Mouse (Mus musculus) right cerebral cortex, adult 2 months (tissue): ENCODE measurements at regions not wholly inside any gene's neighbourhood (a gene's known extent, or its start where the extent isn't known, plus 50 kb on each side); places are given as distances from the start of the nearest gene placed in this dataset.

Experiments
- DNase-seq, 2 experiments: peaks; one replicate each; pipeline ENCODE4 v3.0.0; 2021 to 2022; ENCODE audit warnings: low spot score in 2 of 2

DNA sequence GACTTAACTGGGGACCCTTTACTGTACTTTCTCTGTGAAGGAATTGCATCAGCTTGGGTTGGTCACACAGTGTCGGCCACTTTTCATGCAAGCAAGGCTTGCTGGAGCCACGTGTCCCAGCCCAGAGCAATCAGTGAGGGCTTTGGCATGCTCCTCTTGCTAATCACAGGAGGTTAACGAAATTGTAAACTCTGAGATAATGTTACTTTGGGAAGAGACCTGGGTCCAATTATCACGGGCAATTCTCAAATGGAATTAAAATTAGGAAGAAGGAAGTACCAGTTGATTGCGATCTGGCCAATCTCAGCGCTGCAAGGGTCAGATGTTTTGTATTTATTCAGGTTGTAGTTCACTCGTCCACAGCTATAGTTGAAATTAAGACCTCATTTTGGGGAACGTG is 153.2 kb downstream of the Dusp6 start:
- no peak for DNase-seq

DNA sequence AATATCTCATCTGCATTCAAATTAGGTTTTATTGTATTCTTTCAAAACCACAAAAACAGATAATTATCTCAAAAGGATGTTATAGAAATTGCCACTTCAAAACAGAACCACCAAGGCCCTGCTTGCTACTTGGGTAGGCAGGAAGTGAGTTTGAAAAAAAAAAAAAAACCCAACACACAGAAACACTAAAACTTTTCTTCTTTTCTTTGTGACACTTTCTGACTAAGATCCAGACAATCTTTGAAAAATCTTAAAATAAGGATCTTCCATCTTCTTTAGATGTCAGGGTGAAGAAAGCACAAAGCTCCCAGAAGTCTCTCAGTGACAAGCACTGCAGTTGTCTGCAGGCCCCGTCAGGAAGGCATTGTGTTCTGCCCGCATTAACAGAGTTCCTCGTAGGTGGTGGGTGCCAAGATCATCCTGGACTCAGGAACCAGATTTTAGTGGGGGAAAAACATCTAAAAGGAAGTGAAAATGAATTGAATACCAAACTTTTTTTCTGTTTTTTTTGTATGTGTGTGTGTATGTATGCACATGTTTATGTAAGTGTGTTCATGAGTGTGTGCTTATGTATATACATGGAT is 154.0 kb downstream of the Dusp6 start:
- no peak for DNase-seq

DNA sequence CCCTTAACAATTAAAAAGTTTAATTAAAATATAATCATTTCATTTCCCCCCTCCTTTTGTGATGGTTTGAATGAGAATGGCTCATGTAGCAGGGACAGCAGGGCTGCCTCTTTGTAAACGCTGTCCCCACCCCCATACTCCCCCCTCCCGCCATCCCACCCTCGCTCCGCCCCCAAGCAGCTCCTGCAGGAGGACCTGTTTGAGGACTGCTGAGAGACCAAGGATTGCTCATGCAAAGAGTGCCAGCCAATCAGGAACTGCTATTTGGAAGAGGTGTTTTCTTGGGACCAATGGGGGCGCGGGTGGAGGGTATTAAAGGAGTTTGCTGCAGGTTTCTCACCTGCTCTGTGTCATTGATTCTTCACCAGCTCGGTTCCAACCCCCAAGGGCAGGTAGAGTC is 154.6 kb downstream of the Dusp6 start:
- no peak for DNase-seq

DNA sequence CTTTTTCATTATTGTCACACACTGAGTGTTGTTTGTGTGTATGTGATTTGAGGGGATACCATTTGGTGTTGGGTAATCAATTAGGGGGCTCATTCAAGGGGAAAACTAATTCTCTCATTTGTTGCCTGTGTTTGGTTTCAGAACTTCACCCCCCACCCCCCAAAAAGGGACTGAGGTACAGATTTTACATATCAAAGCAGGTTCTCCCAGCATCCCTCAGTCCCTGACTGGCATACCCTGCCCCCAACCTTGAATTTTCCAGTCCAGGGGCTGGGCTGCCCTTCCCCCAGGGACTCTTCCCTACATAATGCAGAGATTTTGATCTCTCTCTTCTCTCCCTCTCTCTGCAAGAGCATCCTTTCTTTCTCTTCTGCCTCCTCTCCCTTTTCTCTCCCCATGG is 155.5 kb downstream of the Dusp6 start:
- DNase-seq, result no peak

DNA sequence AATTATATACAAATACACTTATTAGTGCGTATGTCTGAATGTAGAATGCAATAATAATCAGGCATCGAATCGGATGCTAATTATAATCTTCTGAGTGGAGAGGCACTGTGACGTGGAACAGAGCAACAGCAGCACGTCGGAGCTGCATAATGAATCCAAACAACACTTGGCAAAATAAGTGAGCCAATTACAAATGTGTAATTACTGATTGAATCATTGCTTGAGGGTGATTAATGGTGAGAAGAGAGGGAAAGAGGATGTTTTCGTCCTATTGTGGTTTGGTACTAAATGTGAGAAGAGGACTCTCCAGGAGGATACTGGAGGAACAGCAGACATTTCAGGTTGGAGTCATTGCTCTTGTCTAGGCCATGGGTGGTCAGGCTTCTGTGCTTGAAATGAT is 156.5 kb downstream of the Dusp6 start:
- no peak for DNase-seq

DNA sequence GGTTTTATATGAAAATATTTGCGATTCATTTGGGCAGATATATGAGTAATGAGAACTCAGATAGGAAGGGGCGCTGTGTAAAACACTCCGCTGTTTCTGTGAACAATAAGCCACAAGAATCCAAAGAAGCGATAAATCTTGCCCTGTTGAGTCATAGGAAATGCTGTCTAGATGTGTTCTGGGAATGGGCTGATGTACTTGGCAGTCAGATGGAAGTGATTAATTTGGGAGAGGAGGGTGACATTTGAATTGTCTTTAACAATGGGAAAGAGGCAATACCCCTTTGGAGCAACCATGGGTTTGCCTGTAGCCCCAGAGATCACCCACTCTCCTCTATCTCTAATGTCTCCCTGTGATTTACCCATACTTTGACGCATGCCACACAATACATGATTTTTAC is 160.4 kb downstream of the Dusp6 start:
- DNase-seq, result no peak

DNA sequence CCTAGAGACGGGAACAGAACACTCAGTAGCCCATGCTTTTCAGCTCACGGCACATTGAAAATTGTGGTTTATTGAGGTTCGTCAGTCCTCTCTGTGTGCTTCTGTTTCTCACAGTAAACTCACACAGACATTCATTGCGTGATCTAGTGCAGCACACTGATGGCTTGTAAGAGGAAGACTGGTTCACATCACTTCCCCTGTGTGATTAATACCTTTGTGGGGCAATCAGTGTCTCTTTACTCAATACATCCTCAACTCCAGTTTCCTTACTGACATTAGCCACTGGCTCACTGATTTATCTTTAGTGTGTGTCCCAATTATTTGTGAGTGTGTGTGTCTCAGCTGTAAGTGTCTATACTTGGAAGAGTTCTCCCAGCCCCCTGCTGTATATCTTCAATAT is 162.2 kb downstream of the Dusp6 start:
- DNase-seq, result no peak

DNA sequence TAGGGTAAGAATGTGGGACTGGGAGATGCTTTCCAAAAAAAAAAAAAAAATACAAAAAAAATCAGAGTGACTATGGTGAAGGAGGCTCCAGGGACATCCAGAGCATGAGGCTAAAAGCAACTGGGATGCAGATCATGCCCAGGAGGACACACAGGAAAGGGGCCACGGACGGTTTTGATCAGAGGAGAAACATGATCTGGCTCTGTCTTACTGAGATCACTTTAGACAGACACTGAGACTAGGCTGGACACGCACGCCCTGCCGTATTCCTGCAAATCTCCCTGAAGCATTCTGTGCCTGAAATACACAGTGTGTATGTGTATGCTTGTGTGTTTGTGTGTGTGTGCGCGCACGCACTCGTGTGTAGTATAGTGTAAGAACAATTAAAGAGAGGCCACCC is 167.1 kb downstream of the Dusp6 start:
- no peak for DNase-seq

DNA sequence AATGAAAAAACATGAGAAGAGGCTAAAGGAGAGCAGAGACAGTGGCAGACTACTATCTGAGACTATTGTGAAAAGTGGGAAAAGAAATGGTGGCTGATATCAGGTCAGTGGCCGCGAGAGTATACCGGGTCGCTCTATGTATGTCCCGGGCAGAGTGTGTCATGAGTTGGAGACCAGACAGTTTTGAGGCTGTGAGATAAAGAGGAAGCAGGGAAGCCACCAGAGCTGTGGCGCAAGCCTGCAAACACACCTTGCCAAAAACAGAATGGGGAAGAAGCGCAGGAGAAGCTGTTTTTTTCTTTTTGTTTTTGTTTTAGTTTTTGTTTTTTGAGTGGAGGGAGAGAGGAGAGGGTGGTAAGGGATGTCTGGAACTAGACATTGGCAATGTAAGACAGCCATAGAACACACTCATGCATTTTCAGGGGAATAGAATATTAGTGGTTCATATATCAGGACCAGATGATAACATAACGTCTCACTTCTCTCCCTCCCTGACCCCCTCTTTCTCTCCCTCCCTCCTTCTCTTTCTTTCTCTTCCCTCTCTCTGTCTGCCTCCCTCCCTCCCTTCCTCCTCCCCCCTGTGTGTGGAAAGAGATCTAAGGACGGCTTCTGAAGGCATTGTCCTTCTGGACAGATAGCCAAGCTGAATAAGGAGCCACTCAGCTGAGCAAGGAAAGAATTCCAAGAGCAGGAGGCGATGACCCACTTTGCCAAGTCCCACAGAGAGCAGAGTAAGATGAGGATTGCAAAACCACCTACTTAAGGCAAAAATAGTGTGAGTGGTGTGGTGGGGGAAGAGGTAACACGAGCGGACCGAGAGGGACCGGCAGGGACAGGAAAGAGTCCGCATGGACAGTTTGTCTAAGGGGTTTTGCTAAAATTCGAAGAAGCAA is 167.9 kb downstream of the Dusp6 start:
- DNase-seq, result peak in 1 of 2 experiments; percentile 27

DNA sequence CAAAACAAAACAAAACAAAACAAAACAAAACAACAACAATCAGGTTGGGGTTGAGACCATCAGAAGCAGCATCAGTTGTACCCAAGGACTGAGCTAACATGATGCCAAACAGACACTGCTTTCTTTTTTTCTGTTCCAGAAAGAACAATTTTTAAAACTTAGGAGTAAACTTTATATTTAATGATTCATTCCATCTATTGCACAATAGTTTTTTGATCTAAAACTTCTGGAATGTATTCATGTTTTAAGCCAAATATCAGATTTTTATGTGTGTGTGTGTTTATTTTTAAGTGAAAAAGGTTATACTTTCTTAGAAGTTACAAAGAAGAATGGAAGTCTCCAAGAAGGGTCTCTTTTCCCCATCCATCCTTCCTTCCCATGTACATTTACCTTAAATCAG is 174.0 kb downstream of the Dusp6 start:
- DNase-seq, result no peak

DNA sequence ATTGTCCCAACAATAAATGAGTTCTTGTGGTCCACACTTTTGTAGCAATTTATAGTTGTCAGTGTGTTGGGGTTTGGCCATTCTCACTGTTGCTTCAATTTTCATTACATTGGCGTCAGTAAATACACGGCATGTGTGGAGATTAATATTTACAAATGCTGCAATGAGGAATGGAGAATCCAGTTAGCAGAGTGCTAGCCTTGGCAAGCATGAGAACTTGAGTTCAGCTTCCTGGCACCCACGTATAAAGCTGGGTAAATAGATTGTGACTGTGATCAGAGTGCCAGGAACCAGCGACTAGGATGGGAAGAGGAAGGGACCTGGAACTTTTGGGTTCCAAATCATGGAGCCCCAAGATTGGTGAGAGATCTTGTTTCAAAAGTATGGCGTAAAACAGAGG is 177.1 kb downstream of the Dusp6 start:
- DNase-seq, result no peak

DNA sequence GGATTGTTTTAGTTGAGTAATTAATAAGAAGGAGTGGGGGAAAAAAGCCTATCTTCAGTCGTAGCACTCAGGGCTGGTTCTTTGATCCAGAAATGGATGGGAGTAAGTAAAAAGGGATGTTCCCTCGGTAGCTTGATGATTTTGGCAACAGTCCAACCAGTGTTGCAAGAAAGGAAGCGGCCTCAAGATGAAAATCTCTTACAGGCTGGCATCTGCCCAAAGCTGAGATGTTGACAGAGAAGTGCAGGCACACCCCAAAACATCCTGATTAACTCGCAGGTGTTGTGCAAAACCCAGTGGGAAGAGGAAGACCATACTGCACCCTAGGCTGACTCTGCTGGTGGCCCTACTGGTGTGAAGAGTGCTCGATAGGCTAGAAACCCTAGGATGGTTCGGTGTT is 178.0 kb downstream of the Dusp6 start:
- DNase-seq, result peak; percentile 60 to 70

DNA sequence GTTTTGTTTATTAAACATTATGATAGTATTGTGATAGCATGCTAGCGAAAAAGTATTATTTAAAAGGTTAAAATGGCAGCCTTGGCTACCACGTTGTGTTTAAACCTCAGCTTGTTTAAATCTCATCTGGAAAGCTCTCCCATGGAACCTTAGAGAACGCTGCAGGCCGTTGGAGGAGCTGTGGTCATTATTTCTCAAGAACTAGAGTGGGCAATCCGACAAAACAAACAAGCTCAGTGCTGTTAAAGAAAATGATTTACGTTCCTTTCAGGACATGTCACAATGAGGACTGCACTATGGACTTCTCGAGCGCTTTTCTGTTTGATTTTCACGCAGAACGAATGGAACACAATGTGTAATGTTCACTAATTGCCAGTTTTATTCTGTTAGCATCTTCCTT is 178.9 kb downstream of the Dusp6 start:
- no peak for DNase-seq

DNA sequence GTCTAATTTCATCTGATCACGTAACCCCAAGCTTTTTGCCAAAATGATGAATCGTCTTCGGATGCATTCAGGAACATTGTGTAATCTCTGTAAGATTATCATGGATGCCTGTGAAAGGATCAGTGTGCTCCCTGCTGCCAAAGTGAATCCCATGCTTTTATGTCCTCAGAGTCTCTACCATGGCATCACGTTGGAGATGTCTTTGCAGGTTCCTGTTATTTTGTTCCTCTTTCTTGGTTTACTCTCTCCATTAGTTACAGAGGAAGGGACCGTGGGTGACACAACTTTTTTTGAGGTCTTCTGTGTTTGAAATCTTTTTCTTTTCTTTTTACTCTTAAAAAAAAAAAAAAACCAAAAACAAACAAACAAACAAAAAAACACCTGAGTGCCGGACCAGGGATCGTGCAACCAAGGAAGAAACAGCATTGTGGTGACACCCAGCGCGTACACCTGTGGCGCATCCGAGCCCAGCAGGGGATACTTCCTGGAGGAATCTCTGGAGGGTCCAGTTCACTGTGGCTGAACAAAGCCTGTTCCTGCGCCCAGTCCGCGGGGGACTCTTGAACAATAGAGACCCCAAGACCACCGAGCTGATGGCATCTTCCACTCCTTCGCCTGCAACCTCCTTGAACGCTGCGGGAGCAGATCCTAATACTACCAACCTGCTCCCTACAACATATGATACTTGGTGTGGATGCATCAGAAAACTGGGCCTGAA is 180.6 kb downstream of the Dusp6 start:
- DNase-seq, result no peak

DNA sequence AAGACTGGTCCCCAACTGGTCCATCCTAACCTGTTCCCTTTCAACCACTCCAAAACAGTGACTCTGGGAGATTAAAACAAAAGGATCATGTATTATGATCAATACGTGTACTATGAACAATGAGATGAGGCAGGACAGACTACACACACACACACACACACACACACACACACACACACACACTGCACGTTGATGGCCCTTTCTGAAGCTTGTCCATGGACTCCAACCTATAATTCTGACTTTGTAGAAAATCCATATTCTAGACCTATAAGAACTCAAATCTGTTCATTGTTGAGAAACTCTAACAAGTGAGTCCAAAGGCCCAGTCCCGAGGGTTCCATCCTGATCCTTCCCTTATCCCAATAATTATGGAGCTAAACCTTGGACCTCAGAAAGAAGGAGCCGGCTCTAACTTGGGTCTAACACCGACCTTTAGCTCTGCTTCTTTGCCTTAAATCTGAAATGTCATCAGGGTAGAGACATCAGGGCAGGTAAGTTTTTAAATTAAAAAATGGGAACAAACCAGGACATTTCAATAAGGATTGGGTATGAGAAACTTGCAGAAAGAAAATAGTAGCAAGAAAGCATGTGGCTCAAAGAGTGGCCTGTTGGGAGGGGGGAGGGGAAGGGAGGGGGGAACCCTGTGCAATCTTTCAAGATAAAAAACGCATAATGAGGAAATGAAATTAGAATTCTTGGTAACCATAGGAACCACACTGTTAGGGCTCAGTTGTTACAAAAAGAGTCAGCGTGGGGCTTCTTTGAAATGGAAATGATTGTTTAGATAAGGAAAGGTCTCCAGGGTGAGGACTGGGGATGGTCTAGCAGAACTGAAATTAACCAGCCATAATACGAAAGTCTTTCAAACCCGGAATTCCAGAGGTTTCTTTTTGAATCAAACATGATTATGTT is 187.9 kb downstream of the Dusp6 start:
- no peak for DNase-seq

DNA sequence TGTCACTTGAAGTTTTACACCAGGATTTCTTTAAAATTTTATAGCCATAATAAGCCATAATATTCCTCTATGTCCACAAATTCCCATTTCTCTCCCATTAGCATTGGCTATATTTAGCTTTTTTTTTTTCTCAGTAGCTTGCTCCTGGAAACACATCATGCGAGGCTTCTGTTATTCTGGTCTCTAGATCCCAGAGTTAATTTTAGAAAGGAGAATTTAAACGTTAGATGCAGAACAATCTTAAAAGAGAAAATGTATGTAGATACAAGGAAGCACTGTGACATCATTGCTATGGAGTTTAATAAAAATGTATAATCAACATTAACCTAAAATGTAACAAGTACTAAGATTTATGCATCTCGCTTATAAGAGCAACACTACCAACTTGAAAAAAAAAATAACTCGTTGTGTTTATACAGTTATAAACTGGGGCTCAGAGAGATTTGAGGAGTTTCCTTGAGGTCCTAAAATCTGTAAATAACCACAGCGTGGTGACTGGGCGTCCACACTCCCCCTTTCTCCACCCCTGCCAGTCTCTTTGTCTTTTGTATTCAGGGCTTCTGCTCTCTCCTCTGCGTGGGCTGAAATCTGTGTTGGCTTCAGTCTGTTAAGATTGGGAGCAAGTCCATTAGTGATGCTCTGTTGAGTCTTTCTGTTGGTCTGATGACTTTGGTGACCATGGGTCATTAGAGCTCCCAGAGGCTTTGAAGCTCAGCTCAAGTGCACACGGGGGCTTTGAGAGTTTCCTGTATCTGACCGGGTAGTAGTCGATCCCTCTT is 188.8 kb downstream of the Dusp6 start:
- no peak for DNase-seq

DNA sequence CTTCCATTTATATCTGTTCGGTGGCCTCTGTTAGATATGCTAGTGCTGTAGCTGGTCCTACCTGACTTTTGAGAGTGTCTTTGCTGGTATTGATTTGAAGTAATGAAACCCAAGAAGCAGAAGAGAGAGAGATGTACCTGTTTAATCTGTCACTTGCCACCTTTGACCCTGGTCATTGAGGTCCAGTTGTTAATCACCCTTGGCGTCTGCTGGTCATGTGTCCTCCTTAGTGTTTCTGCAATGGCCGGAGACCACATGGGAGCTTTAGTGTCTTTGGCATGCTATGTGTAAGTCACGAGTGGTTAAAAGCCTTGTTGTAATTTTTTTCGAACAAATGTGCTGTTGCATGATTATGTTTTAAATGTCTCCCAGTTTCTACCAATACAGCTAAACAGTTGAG is 193.1 kb downstream of the Dusp6 start:
- DNase-seq, result no peak

DNA sequence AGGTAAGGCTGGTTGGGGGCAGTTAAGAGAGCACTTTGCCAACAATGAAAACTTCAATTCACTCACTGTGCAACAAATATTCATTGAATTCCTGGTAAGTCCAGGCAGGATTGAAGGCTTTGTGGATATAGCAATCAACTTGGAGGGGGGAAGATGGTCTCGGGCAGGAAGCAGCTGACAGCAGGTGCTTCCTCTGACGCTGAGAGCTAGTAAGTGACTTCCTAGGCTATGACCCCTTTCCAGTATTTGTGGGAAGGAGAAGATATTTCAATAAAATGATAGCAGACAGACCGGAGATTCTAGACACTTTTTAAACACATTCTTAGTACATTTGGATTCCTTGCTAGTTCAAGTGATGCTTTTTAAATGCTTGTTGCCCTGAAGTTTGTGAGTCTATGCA is 195.0 kb downstream of the Dusp6 start:
- DNase-seq, result no peak

DNA sequence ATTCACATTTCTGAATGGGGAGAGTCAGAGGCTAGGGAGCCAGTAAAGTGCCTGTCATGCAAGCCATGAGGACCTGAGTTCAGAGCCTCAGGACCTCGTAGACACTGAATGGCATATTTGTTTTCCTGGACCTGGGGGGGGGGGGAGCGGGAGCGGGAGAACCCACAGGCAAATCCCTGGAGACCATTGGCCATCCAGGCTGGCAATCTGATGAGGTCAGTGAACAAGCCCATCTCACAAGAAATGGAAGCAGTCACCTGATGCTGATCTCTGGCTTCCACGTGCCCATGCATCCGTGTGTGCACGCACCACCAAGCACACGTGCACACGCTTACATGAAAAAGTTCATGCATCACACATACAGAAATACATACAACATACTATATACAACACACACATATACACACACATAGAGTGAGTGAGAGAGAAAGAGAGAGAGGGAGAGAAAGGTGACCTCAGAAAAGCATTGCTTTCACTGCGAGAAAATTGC is 196.2 kb downstream of the Dusp6 start:
- no peak for DNase-seq

DNA sequence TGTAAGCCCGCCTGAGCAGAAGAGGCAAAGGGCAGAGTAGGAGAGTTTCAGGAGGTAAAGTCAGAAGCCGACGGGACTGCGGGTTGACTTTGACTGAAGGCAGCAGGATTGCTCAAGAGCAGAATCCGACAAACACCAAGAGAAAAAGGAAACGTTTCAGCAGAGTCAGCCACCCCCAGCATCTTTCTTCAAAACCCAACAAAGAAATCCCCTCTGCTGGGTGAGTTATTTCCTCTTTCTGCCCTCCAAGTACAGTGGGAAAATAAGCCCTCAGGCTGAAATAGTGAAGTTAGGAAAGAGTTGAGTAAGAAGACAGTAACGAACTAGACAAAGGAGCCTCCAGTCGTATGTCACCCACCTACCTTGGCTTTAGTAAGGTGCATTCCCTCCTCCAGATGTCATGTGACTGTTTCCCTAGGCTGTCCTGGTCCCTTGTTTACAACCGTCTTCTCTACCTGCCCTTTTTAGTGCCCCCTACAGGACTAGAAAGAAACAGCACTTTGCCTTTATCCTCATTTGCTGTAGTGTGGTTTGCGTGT is 196.9 kb downstream of the Dusp6 start:
- DNase-seq, result no peak
